Mouse (Mus musculus) megakaryocyte progenitor cell, adult 5-6 weeks (primary cell): ENCODE results near the gene Hrh1. TPM values are rescaled to one million over a fixed set of nuclear protein-coding genes. Genes with fewer than 3 reads are reported as not detected.
A peak's percentile ranks its signal among the peaks of the same experiment; 100 is the strongest.

Experiments
- ATAC-seq: replicated peaks from 2 replicates; pipeline ENCODE4 v1.8.0; 2016; ENCODE audit warnings: mild to moderate bottlenecking, moderate TSS enrichment, inconsistent platforms; ENCODE audit not compliant: poor library complexity
- total RNA-seq, 2 experiments: library from RNA; stranded (forward) in 1 of 2; stranded (reverse) in 1 of 2; fragments of 157-497, 149-512 nt in 1 of 2; fragments of 200-1000 nt in 1 of 2; gene quantifications; 2 replicates each; pipeline versions ENCODE4 v1.2.3 to v1.2.4; 2015 to 2017

Hrh1 gene
- total RNA-seq, 2 experiments from 2014 or later, result not detected

GRCm38 (mm10) chr6:114404774-114405468 lies 7.2 kb downstream of the Hrh1 start:
- no peak for ATAC-seq

- 0 out of 2 replicates have a peak, but pooled peaks have one; percentile 46 for ATAC-seq
Measured at GRCm38 (mm10) chr6:114406634-114407033, 8.9 kb downstream of the Hrh1 start.

GRCm38 (mm10) chr6:114407049-114407448 lies 9.3 kb downstream of the Hrh1 start:
- no peak for ATAC-seq

GRCm38 (mm10) chr6:114408278-114408677 lies 10.5 kb downstream of the Hrh1 start:
- no peak for ATAC-seq

DNA sequence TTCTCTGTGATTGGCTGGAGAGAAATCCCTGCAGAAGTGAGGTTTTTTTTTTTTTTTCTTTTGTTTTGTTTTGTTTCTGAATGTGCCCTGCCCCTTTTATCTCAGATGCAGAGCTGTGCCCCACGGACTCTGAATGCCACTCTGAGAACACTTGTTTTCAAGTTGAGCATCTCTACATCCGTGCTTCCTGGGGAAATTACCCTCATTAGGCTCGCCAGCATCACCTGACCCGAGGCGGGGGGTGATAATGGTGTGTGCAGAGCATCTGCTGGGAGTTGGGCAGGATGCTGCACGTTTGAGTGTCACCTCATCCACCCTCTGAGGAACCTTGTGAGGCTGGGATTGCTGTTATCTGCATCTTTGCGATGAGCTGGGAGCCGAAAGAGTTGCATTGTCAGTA lies 14.2 kb downstream of the Hrh1 start:
- ATAC-seq, result no peak

DNA sequence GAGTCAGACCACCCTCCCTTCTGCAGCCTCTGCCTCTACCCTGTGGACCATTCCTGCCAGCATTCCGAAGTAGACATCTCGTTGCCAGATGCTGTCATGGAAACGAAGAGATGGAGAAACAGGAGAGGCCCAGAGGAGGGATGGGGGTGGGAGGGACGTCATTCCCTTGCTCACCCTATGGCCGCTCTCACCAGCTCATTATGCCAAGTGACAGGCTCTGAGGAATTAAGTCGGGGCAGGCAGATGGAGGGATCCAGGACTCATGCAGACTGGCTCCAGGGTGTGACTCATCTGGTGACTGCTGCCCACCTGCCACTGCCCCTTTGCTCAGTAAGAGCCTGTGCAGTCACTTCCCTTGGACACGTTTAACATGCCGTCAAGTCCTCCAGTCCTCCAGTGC lies 16.8 kb downstream of the Hrh1 start:
- no peak for ATAC-seq

DNA sequence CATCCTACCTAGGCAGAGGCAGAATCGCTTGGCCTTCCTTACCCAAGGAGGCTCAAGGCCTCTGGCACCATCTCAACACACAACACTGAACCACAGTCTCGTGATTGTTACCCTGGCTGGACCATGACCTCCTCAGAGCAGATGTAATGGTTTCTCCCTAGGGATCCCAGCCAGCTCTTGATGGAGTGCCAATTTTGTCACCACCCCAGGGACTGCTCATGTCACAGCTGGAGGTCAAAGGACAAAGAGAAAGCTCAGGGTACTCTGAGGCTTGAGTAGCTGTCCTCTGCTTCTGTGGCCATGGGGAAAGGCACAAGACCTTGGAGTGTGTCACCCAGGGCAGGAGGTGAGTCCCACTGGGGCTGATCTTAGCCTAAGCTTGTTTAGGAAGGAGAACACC lies 20.3 kb downstream of the Hrh1 start:
- ATAC-seq, result no peak

DNA sequence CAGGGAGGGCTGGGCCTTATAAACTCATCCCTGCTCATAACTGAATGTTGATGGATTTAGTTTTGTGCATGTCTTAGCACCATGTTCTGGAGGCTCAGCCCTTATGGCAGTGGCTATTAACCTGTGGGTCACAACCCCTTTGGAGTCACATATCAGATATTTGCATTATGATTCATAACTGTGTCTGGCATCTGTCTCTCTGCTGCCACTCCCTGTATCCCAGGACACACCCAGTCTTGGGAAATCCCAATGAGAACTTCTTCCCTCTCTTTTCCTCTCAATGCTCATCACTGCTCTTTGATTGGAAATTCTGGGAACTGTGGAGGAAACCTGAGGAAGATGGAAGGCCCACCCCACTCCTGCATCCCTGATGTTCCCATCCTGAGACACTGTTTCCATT lies 23.3 kb downstream of the Hrh1 start:
- no peak for ATAC-seq

- ATAC-seq, result no peak
Measured at GRCm38 (mm10) chr6:114423051-114423676, 25.4 kb downstream of the Hrh1 start.

GRCm38 (mm10) chr6:114425343-114425742 lies 27.6 kb downstream of the Hrh1 start:
- no peak for ATAC-seq

GRCm38 (mm10) chr6:114427641-114428040 lies 29.9 kb downstream of the Hrh1 start:
- ATAC-seq, result no peak

- ATAC-seq, result no peak
Measured at GRCm38 (mm10) chr6:114428831-114429230, 31.1 kb downstream of the Hrh1 start.

- no peak for ATAC-seq
Measured at GRCm38 (mm10) chr6:114432591-114432990, 34.9 kb downstream of the Hrh1 start.

DNA sequence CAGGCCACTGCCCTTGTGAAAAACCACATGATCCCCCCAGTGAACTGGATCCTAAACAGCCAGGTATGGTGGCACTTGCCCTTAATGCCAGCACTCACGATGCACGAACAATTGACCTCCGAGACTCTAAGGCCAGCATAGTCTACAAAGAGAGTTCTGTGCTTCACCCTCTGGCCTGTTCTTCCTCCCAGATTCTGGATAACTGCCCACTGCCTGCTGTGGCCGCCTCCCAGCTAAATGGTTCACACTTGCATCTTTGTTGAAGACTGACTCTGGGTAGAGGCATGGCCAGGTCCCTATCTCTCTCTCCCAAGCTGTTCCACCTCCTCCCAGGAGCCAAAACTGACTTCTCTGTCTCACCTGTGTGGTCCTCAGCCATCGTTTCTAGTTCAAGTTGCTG lies 36.8 kb downstream of the Hrh1 start:
- ATAC-seq, result no peak

DNA sequence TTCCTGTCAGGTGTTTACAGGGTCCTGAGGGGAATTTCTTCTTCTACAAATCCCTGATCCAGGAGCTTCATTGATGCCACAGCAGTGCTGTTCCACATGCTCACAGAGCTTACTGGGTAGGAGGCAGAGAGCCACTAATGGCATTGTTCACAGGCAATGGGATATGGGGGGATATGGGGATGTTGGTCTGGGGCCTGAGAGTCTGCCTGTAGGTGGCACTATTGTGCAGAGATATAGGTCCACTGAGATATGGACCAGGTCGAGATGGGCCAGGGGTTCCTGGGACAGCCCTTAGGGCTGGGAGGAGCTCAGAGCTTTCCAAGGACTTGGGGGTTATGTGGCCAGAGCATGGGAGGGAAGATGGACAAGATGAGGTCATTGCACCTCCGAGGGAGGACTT lies 42.6 kb downstream of the Hrh1 start:
- ATAC-seq, result no peak

GRCm38 (mm10) chr6:114440788-114441453 lies 43.2 kb downstream of the Hrh1 start:
- ATAC-seq, result no peak

DNA sequence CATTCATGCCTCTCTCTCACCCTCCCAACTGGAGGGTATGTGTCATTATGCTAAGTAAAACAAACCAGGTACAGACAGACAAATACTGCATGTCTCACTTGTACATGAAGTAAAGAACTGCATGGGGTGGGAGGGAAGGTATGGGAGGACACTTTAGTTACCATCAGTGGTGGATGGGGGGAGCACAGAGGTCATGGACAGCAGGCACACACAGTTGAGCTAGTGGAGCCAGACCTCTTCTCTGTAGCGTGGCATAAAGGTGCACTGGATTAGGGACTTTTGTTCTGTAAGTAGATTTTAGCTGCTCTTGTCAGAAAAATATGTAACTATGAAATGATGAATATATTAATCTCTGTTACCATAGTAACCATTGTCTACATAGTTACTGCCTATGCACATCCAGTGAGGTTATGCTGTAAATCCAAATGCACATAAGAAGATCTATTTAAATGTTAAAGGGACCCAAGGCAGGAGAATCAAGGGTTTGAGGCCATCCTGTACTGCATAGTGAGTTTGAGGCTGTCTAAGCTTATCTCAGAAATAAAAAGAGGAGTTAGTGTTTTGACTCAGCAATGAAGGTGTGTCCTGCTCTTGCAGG lies 46.6 kb downstream of the Hrh1 start:
- ATAC-seq, result no peak

- no peak for ATAC-seq
Measured at GRCm38 (mm10) chr6:114444976-114445375, 47.2 kb downstream of the Hrh1 start.

DNA sequence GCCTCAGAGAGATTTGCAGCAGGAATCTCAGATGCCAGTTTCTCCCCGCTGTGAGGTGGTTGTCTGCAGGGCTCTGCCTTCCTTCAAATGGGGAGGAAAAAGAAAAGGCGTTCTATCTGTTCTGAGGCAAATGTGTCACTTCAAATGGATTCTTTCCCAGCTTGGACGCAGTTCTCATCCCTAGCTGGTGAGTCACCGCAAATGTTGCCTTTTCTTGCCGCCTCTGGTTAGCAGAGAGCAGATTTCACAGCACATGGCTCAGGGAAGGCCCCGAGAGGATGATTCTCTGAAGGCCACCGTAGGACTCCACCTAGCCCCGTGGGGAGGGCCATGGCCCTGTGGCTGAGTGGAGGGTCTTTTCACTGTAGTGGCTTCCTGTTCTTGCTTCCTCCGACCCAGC lies 51.2 kb downstream of the Hrh1 start:
- ATAC-seq, result no peak

GRCm38 (mm10) chr6:114455267-114455666 lies 57.5 kb downstream of the Hrh1 start:
- no peak for ATAC-seq

GRCm38 (mm10) chr6:114456255-114457042 lies 58.7 kb downstream of the Hrh1 start:
- ATAC-seq, result no peak
